Mouse (Mus musculus) G1E (cell line): ENCODE measurements around the gene Sympk.

Source experiments
- CTCF ChIP-seq: IDR thresholded peaks from 2 replicates; pipeline ENCODE4 v1.5.1; 2012; ENCODE audit warnings: low read depth, low read length, inconsistent platforms, mixed read lengths
- GATA1 ChIP-seq: IDR thresholded peaks from 2 replicates; pipeline ENCODE4 v1.6.1; 2012; ENCODE audit warnings: borderline replicate concordance, low read length, inconsistent platforms, mixed read lengths
- GATA2 ChIP-seq: IDR thresholded peaks from 2 replicates; pipeline ENCODE4 v1.6.1; 2012; ENCODE audit warnings: low read depth, low read length, inconsistent platforms, borderline replicate concordance
- TAL1 ChIP-seq: conservative IDR thresholded peaks from 2 replicates; pipeline ENCODE4 v1.6.1; 2012; ENCODE audit warnings: low read depth, low read length, inconsistent platforms, mixed read lengths

GRCm38 (mm10) chr7:19084277-19084771 is 60.1 kb downstream of the Sympk start:
- no peak for TF ChIP-seq GATA1
- no peak for TF ChIP-seq CTCF
- no peak for TF ChIP-seq TAL1
- no peak for TF ChIP-seq GATA2
